Mouse (Mus musculus) E14TG2a.4 (cell line): ENCODE measurements at regions not wholly inside any gene's neighbourhood (a gene's known extent, or its start where the extent isn't known, plus 50 kb on each side); places are given as distances from the start of the nearest gene placed in this dataset.

Experiments used
- CTCF ChIP-seq: conservative IDR thresholded peaks from 2 replicates; pipeline ENCODE4 v1.5.1; 2014; ENCODE audit warnings: low read length
- POU5F1 ChIP-seq: IDR thresholded peaks from 2 replicates; pipeline ENCODE4 v1.6.1; 2014; ENCODE audit warnings: low read length, borderline replicate concordance

DNA sequence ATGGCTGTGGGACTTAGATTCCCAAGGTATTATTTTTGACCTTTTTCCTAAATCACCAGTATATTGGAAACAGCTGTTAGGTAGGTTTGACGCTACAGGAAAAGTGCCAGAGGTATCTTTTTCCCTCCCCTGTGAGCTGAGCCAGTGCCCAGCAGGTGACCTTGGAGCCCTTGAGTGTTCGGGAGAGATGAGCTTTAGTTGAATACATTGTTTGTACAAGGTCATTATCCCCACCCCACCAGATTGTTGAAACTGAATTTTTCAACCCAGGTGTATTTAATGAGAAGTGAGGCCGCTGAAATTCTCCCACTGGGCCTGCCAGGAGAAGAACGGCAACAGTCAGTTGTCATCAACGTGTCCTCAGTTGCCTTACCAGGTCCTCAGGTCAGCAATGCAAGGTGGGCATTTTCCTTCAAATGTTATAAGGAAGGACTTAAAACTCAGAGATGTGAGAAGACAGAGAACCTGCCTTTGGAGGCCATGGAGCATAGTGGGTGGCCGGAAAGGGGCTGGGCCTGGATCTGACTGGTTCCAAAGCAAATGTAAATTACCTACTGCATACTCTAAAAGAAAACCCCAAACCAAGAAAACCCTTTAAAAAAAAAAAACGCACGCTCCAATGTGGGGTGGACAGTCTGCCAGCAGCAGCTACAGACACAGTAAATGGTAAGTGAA, 172.2 kb downstream of the Gm12728 start:
- TF ChIP-seq CTCF, result no peak
- TF ChIP-seq POU5F1, result no peak
